Mouse (Mus musculus): ENCODE measurements at regions not wholly inside any gene's neighbourhood (a gene's known extent, or its start where the extent isn't known, plus 50 kb on each side); places are given as distances from the start of the nearest gene placed in this dataset.

- Histone ChIP-seq H3K27ac (no peak overlapping the region), H3K27me3 (ENCODE audit: control insufficient read depth, insufficient read depth, low read length) (no peaks in the 10 kb centered on the region), H3K79me2 (replicated peaks; ENCODE audit: control insufficient read depth, insufficient read depth, low read length) (no peaks in the 10 kb centered on the region), H3K4me3 (no peak overlapping the region), H3K36me3 (ENCODE audit: control insufficient read depth, insufficient read depth, low read length) (no peaks in the 10 kb centered on the region), H3K4me1 (ENCODE audit: control insufficient read depth, insufficient read depth, low read length) (peaks cover 12% of the 10 kb centered on the region), H3K9ac (ENCODE audit: low read depth, low read length) (no peak overlapping the region)
- intact Hi-C loops (cut with DNase I), result no loop called here
- no peak for DNase-seq
- WGBS, result 79% methylated on average over 6 of the region's 6 CpGs
- TF ChIP-seq CTCF (IDR thresholded peaks at IDR 0.05) (no peak), POLR2A (IDR thresholded peaks at IDR 0.05; ENCODE audit: insufficient read depth, low read depth, low read length) (no peak), EP300 (IDR thresholded peaks at IDR 0.05; ENCODE audit: insufficient read depth, low read depth, low read length) (no peak)
These were observed 66.4 kb upstream of the Glce start for GRCm38 (mm10) chr9:62188835-62189234.

- Histone ChIP-seq H3K79me2 (replicated peaks; ENCODE audit: control insufficient read depth, insufficient read depth, low read length) (no peaks in the 10 kb centered on the region), H3K4me3 (no peak overlapping the region), H3K9ac (ENCODE audit: low read depth, low read length) (no peak overlapping the region), H3K4me1 (ENCODE audit: control insufficient read depth, insufficient read depth, low read length) (peaks cover 12% of the 10 kb centered on the region), H3K36me3 (ENCODE audit: control insufficient read depth, insufficient read depth, low read length) (no peaks in the 10 kb centered on the region), H3K27ac (no peak overlapping the region), H3K27me3 (ENCODE audit: control insufficient read depth, insufficient read depth, low read length) (no peaks in the 10 kb centered on the region)
- no peak for DNase-seq
- WGBS, result 81% methylated on average over 3 of the region's 3 CpGs
- intact Hi-C loops (cut with DNase I), result no loop called here
- no peak for TF ChIP-seq POLR2A (IDR thresholded peaks at IDR 0.05; ENCODE audit: insufficient read depth, low read depth, low read length)
- no peak for TF ChIP-seq EP300 (IDR thresholded peaks at IDR 0.05; ENCODE audit: insufficient read depth, low read depth, low read length)
- TF ChIP-seq CTCF (IDR thresholded peaks at IDR 0.05), result no peak
These were observed 65.9 kb upstream of the Glce start for GRCm38 (mm10) chr9:62188379-62188778.

- TF ChIP-seq EP300 (IDR thresholded peaks at IDR 0.05; ENCODE audit: insufficient read depth, low read depth, low read length) (no peak), POLR2A (IDR thresholded peaks at IDR 0.05; ENCODE audit: insufficient read depth, low read depth, low read length) (no peak), CTCF (IDR thresholded peaks at IDR 0.05) (no peak)
- H3K79me2 ChIP-seq (replicated peaks; ENCODE audit: control insufficient read depth, insufficient read depth, low read length), result no peaks in the 10 kb centered on the region
- no peak for DNase-seq
- no peaks in the 10 kb centered on the region for H3K36me3 ChIP-seq (ENCODE audit: control insufficient read depth, insufficient read depth, low read length)
- no peak overlapping the region for H3K4me3 ChIP-seq
- intact Hi-C loops (cut with DNase I), result no loop called here
- peaks cover 8% of the 10 kb centered on the region for H3K4me1 ChIP-seq (ENCODE audit: control insufficient read depth, insufficient read depth, low read length)
- H3K27ac ChIP-seq, result no peak overlapping the region
- H3K27me3 ChIP-seq (ENCODE audit: control insufficient read depth, insufficient read depth, low read length), result no peaks in the 10 kb centered on the region
- 36% methylated on average over 4 of the region's 4 CpGs for whole genome bisulfite sequencing
- no peak overlapping the region for H3K9ac ChIP-seq (ENCODE audit: low read depth, low read length)
These were observed 64.4 kb upstream of the Glce start for GRCm38 (mm10) chr9:62186886-62187285.

GRCm38 (mm10) chr9:62185516-62186280, 63.2 kb upstream of the Glce start:
- no peaks in the 10 kb centered on the region for H3K36me3 ChIP-seq (ENCODE audit: control insufficient read depth, insufficient read depth, low read length)
- TF ChIP-seq CTCF (IDR thresholded peaks at IDR 0.05), result no peak
- no peak for TF ChIP-seq POLR2A (IDR thresholded peaks at IDR 0.05; ENCODE audit: insufficient read depth, low read depth, low read length)
- no peak for TF ChIP-seq EP300 (IDR thresholded peaks at IDR 0.05; ENCODE audit: insufficient read depth, low read depth, low read length)
- no peaks in the 10 kb centered on the region for H3K79me2 ChIP-seq (replicated peaks; ENCODE audit: control insufficient read depth, insufficient read depth, low read length)
- DNase-seq, result no peak
- H3K9ac ChIP-seq (ENCODE audit: low read depth, low read length), result no peak overlapping the region
- 60% methylated on average over 7 of the region's 7 CpGs for WGBS
- H3K4me3 ChIP-seq, result no peak overlapping the region
- H3K27me3 ChIP-seq (ENCODE audit: control insufficient read depth, insufficient read depth, low read length), result no peaks in the 10 kb centered on the region
- H3K27ac ChIP-seq, result no peak overlapping the region
- H3K4me1 ChIP-seq (ENCODE audit: control insufficient read depth, insufficient read depth, low read length), result 0 out of 2 replicates have a peak, but pooled peaks cover under 1% of the 10 kb centered on the region
- intact Hi-C loops (cut with DNase I), result no loop called here

- Histone ChIP-seq H3K9ac (ENCODE audit: low read depth, low read length) (no peak overlapping the region), H3K4me1 (ENCODE audit: control insufficient read depth, insufficient read depth, low read length) (no peaks in the 10 kb centered on the region), H3K36me3 (ENCODE audit: control insufficient read depth, insufficient read depth, low read length) (no peaks in the 10 kb centered on the region), H3K4me3 (no peak overlapping the region), H3K27ac (no peak overlapping the region), H3K27me3 (ENCODE audit: control insufficient read depth, insufficient read depth, low read length) (no peaks in the 10 kb centered on the region), H3K79me2 (replicated peaks; ENCODE audit: control insufficient read depth, insufficient read depth, low read length) (no peaks in the 10 kb centered on the region)
- no peak for DNase-seq
- no peak for TF ChIP-seq CTCF (IDR thresholded peaks at IDR 0.05)
- TF ChIP-seq EP300 (IDR thresholded peaks at IDR 0.05; ENCODE audit: insufficient read depth, low read depth, low read length), result no peak
- TF ChIP-seq POLR2A (IDR thresholded peaks at IDR 0.05; ENCODE audit: insufficient read depth, low read depth, low read length), result no peak
- WGBS, result 70% methylated on average over 9 of the region's 9 CpGs
- intact Hi-C loops (cut with DNase I), result no loop called here
These were observed 58.9 kb upstream of the Glce start for GRCm38 (mm10) chr9:62181182-62181830.
